Mouse (Mus musculus): ENCODE measurements at regions not wholly inside any gene's neighbourhood (a gene's known extent, or its start where the extent isn't known, plus 50 kb on each side); places are given as distances from the start of the nearest gene placed in this dataset.
"Not testable (repeated sequence)": the region's sequence is repeated elsewhere in the genome, so short reads cannot be mapped to it uniquely, and the experiment has no call there.

GRCm38 (mm10) chr8:19976461-19976860, 73.3 kb downstream of the Gm31371 start:
- not testable (repeated sequence) for ATAC-seq (ENCODE audit: extremely low read depth, insufficient number of reproducible peaks, low FRiP score, poor library complexity, severe bottlenecking)

- ATAC-seq (ENCODE audit: extremely low read depth, insufficient number of reproducible peaks, low FRiP score, poor library complexity, severe bottlenecking) = peak; percentile 58; the same call in 1 of the 2 replicates
Observed at GRCm38 (mm10) chr8:19979536-19980345, 76.5 kb downstream of the Gm31371 start.

- ATAC-seq (ENCODE audit: extremely low read depth, insufficient number of reproducible peaks, low FRiP score, poor library complexity, severe bottlenecking) = not testable (repeated sequence)
Observed at GRCm38 (mm10) chr8:19980346-19980726, 77.1 kb downstream of the Gm31371 start.

- not testable (repeated sequence) for ATAC-seq (ENCODE audit: extremely low read depth, insufficient number of reproducible peaks, low FRiP score, poor library complexity, severe bottlenecking)
Observed at GRCm38 (mm10) chr8:20008106-20008505, 104.9 kb downstream of the Gm31371 start.

- not testable (repeated sequence) for ATAC-seq (ENCODE audit: extremely low read depth, insufficient number of reproducible peaks, low FRiP score, poor library complexity, severe bottlenecking)
Observed at GRCm38 (mm10) chr8:20010947-20011346, 107.8 kb downstream of the Gm31371 start.

- not testable (repeated sequence) for ATAC-seq (ENCODE audit: extremely low read depth, insufficient number of reproducible peaks, low FRiP score, poor library complexity, severe bottlenecking)
Observed at GRCm38 (mm10) chr8:20013278-20013677, 110.1 kb downstream of the Gm31371 start.

- not testable (repeated sequence) for ATAC-seq (ENCODE audit: extremely low read depth, insufficient number of reproducible peaks, low FRiP score, poor library complexity, severe bottlenecking)
Observed at GRCm38 (mm10) chr8:20014451-20015130, 111.4 kb downstream of the Gm31371 start.

- ATAC-seq (ENCODE audit: extremely low read depth, insufficient number of reproducible peaks, low FRiP score, poor library complexity, severe bottlenecking) = not testable (repeated sequence)
Observed at GRCm38 (mm10) chr8:20015411-20016081, 112.4 kb downstream of the Gm31371 start.

- ATAC-seq (ENCODE audit: extremely low read depth, insufficient number of reproducible peaks, low FRiP score, poor library complexity, severe bottlenecking) = not testable (repeated sequence)
Observed at GRCm38 (mm10) chr8:20016082-20016840, 113.1 kb downstream of the Gm31371 start.

GRCm38 (mm10) chr8:20025521-20025920, 122.3 kb downstream of the Gm31371 start:
- ATAC-seq (ENCODE audit: extremely low read depth, insufficient number of reproducible peaks, low FRiP score, poor library complexity, severe bottlenecking) = not testable (repeated sequence)

GRCm38 (mm10) chr8:20027956-20028355, 124.8 kb downstream of the Gm31371 start:
- not testable (repeated sequence) for ATAC-seq (ENCODE audit: extremely low read depth, insufficient number of reproducible peaks, low FRiP score, poor library complexity, severe bottlenecking)

- not testable (repeated sequence) for ATAC-seq (ENCODE audit: extremely low read depth, insufficient number of reproducible peaks, low FRiP score, poor library complexity, severe bottlenecking)
Observed at GRCm38 (mm10) chr8:20030131-20030530, 126.9 kb downstream of the Gm31371 start.

- not testable (repeated sequence) for ATAC-seq (ENCODE audit: extremely low read depth, insufficient number of reproducible peaks, low FRiP score, poor library complexity, severe bottlenecking)
Observed at GRCm38 (mm10) chr8:20057626-20058025, 154.4 kb downstream of the Gm31371 start.

GRCm38 (mm10) chr8:20098121-20098520, 194.9 kb downstream of the Gm31371 start:
- not testable (repeated sequence) for ATAC-seq (ENCODE audit: extremely low read depth, insufficient number of reproducible peaks, low FRiP score, poor library complexity, severe bottlenecking)

GRCm38 (mm10) chr8:20100241-20100640, 197.0 kb downstream of the Gm31371 start:
- ATAC-seq (ENCODE audit: extremely low read depth, insufficient number of reproducible peaks, low FRiP score, poor library complexity, severe bottlenecking) = not testable (repeated sequence)

GRCm38 (mm10) chr8:20102374-20102773, 199.2 kb downstream of the Gm31371 start:
- ATAC-seq (ENCODE audit: extremely low read depth, insufficient number of reproducible peaks, low FRiP score, poor library complexity, severe bottlenecking) = not testable (repeated sequence)

GRCm38 (mm10) chr8:20107154-20107553, 204.0 kb downstream of the Gm31371 start:
- ATAC-seq (ENCODE audit: extremely low read depth, insufficient number of reproducible peaks, low FRiP score, poor library complexity, severe bottlenecking) = not testable (repeated sequence)

GRCm38 (mm10) chr8:20116785-20117184, 213.6 kb downstream of the Gm31371 start:
- ATAC-seq (ENCODE audit: extremely low read depth, insufficient number of reproducible peaks, low FRiP score, poor library complexity, severe bottlenecking) = not testable (repeated sequence)

GRCm38 (mm10) chr8:20119581-20119980, 216.4 kb downstream of the Gm31371 start:
- not testable (repeated sequence) for ATAC-seq (ENCODE audit: extremely low read depth, insufficient number of reproducible peaks, low FRiP score, poor library complexity, severe bottlenecking)

Data from neutrophil, adult 5-6 weeks (primary cell).